25 mouse cellular contexts compared by ENCODE assay signal in the genomic region with DNA sequence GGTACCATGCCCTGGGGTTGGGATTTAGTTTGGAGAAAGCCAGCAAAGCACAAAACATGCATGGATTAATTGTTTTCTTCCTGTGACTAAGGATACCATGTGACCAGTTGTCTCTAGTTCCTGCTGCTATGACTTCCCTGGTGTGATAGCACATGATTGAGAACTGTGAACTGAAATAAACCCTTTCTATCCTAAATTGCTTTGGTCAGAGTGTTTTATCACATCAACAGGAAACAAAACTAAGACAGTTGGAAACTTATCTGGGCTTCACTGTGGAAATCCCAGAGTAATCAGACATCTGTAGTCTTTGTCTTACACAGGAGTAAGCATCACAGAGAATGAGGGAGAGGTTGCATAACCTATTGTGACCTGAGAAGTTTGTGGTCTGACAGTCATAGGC.
"Had no signal": no experiment of that assay in that cellular context is flagged by ENCODE, and none has a peak within 500 bp of the region (broad histone marks: within the 10 kb centered on the region; RNA-seq: fewer than 3 reads in every experiment).

No protein-coding gene starts in this region.

- ATAC-seq: hindbrain, embryonic 16.5 days; inflammation-experienced regulatory T-cells, adult 6 months; intestine, embryonic 15.5 days; intestine, postnatal 0 days had no signal

- H3K4me3 ChIP-seq: heart, embryonic 10.5 days; heart, embryonic 12.5 days; hindbrain, embryonic 10.5 days; hindbrain, embryonic 12.5 days; intestine, embryonic 15.5 days; layer of hippocampus, adult 2 months; left cerebral cortex, adult 2 months; limb, embryonic 13.5 days; limb, embryonic 15.5 days had no signal

- H3K27me3 ChIP-seq: heart, embryonic 12.5 days; hindbrain, embryonic 12.5 days; intestine, embryonic 15.5 days; limb, embryonic 13.5 days; limb, embryonic 15.5 days had no signal

- DNase-seq: gastrocnemius, postnatal 10 days; gastrocnemius, postnatal 25 days; heart, adult 18-20 months; heart, postnatal 10 days; heart, postnatal 4 days; kidney, adult 18-20 months; kidney, adult 8-10 months; kidney, postnatal 10 days; kidney, postnatal 25 days; kidney, postnatal 4 days; left cerebral cortex, postnatal 4 days had no signal

- H3K27ac ChIP-seq: heart, embryonic 10.5 days; hindbrain, embryonic 10.5 days; hindbrain, embryonic 12.5 days; hindbrain, embryonic 14.5 days; intestine, embryonic 15.5 days; layer of hippocampus, adult 2 months; left cerebral cortex, adult 2 months; limb, embryonic 13.5 days; limb, embryonic 15.5 days had no signal

- H3K9me3 ChIP-seq: heart, embryonic 10.5 days; heart, embryonic 12.5 days; hindbrain, embryonic 10.5 days; hindbrain, embryonic 12.5 days; intestine, embryonic 15.5 days; limb, embryonic 13.5 days; limb, embryonic 15.5 days had no signal

- H3K4me1 ChIP-seq: heart, embryonic 10.5 days; heart, embryonic 12.5 days; hindbrain, embryonic 10.5 days; hindbrain, embryonic 12.5 days; intestine, embryonic 15.5 days; limb, embryonic 13.5 days; limb, embryonic 15.5 days had no signal

- H3K4me2 ChIP-seq: heart, embryonic 12.5 days; hindbrain, embryonic 12.5 days; hindbrain, embryonic 14.5 days; intestine, embryonic 15.5 days; limb, embryonic 13.5 days; limb, embryonic 15.5 days; liver, embryonic 11.5 days had no signal

- H3K9ac ChIP-seq: heart, embryonic 12.5 days; hindbrain, embryonic 12.5 days; hindbrain, embryonic 14.5 days; intestine, embryonic 15.5 days; limb, embryonic 13.5 days; limb, embryonic 15.5 days had no signal

- H3K36me3 ChIP-seq: heart, embryonic 10.5 days; heart, embryonic 12.5 days; hindbrain, embryonic 10.5 days; hindbrain, embryonic 12.5 days; intestine, embryonic 15.5 days; limb, embryonic 13.5 days; limb, embryonic 15.5 days had no signal
